Mouse (Mus musculus) adrenal gland, postnatal 10 days (tissue): Measurements from ENCODE around the gene Gm2888. TPM values are rescaled to one million over a fixed set of nuclear protein-coding genes. Genes with fewer than 3 reads are reported as not detected.
"Not testable (repeated sequence)": the region's sequence is repeated elsewhere in the genome, so short reads cannot be mapped to it uniquely, and the experiment has no call there.

Source experiments
- DNase-seq: peaks from one replicate; pipeline ENCODE4 v3.0.0; 2021; ENCODE audit warnings: mixed read lengths
- long read RNA-seq, 2 experiments: library from polyadenylated mRNA; stranded (forward); transcript quantifications; one replicate each; pipeline ENCODE4 v2.0.0; 2021
- total RNA-seq, 2 experiments: library from RNA; stranded (reverse); gene quantifications; 2 replicates each; pipeline ENCODE4 v1.2.3; 2021

Gm2888 gene
- not detected for total RNA-seq
- long read RNA-seq, experiment 1, result 0 reads
- long read RNA-seq, experiment 2, result 0 reads

- DNase-seq, result not testable (repeated sequence)
Measured at GRCm38 (mm10) chr14:3029702-3030101, at the start of gene Gm2888. Gene Gm2888, plus strand, starts transcription at chr14:3030002.

GRCm38 (mm10) chr14:3048727-3049512, 19.1 kb downstream of the Gm2888 start, which contains the start of gene Gm2897:
Gene Gm2897, plus strand, starts transcription at chr14:3049285.
- DNase-seq, result peak; percentile 15

DNA sequence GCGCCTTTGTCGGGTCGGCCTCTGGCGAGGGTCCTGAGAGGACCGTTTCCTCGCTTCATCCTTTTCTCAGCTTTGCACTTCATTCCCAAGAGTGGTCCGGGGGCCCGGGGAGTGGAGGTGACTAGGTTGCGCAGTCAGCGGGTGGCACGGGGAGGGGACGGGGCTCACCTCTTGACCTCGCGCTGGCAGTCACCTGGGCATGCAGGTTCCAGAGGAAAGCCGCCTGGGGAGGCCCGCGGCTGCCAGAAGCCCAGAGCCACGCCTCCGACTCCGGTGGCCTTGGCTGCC, 19.7 kb downstream of the Gm2888 start:
- peak; percentile 16 for DNase-seq

GRCm38 (mm10) chr14:3050087-3050486, 20.3 kb downstream of the Gm2888 start:
- DNase-seq, result peak; percentile 1

Other genes with a start within 250 kb of the Gm2888 start
- 1 to 10 TPM in 1 of 2 experiments, under 1 TPM in 1; 0.82 to 1.1 TPM for gene Gm2897, start 19.3 kb downstream of the Gm2888 start, total RNA-seq
- gene Gm10340, start 104.0 kb downstream of the Gm2888 start, total RNA-seq, result not detected
- gene Gm5795, start 158.3 kb downstream of the Gm2888 start, total RNA-seq, result not detected
- gene D830030K20Rik, start 178.5 kb downstream of the Gm2888 start, total RNA-seq, result 1 to 10 TPM; 1.2 to 1.7 TPM